Mouse (Mus musculus): ENCODE results near the gene Hyal1. TPM values are rescaled to one million over a fixed set of nuclear protein-coding genes. Genes with fewer than 3 reads are reported as not detected.

Hyal1 gene
- polyA plus RNA-seq (2015; fragmentation: Nextera tagmentation; extraction: Ambion mirVana): 8.3 and 9.1 TPM in 2 replicates

GRCm38 (mm10) chr9:107576357-107577107 is at the start of gene Hyal1:
Gene Hyal1, plus strand, starts transcription at chr9:107576927.
- peak; percentile 66 for ATAC-seq (replicated peaks; ENCODE audit: insufficient number of reproducible peaks, insufficient read depth, low FRiP score, low read depth)
- H3K4me2 ChIP-seq: peak within 1 kb of the TSS; percentile 55
- H3K27me3 ChIP-seq: no peaks in the 10 kb centered on the region
- peaks cover 51% of the 10 kb centered on the region for H3K4me1 ChIP-seq (replicated peaks)
- peak within 1 kb of the TSS; percentile 68 for H3K27ac ChIP-seq
- peak within 1 kb of the TSS; percentile 38 for H3K4me3 ChIP-seq
- peak within 1 kb of the TSS; percentile 28; the same call in 1 of the 2 replicates for H3K9ac ChIP-seq
- H3K9me3 ChIP-seq (replicated peaks): no peaks in the 10 kb centered on the region
- 25% methylated on average over 16 of the region's 16 CpGs for WGBS
- peaks cover 29% of the 10 kb centered on the region for H3K36me3 ChIP-seq

DNA sequence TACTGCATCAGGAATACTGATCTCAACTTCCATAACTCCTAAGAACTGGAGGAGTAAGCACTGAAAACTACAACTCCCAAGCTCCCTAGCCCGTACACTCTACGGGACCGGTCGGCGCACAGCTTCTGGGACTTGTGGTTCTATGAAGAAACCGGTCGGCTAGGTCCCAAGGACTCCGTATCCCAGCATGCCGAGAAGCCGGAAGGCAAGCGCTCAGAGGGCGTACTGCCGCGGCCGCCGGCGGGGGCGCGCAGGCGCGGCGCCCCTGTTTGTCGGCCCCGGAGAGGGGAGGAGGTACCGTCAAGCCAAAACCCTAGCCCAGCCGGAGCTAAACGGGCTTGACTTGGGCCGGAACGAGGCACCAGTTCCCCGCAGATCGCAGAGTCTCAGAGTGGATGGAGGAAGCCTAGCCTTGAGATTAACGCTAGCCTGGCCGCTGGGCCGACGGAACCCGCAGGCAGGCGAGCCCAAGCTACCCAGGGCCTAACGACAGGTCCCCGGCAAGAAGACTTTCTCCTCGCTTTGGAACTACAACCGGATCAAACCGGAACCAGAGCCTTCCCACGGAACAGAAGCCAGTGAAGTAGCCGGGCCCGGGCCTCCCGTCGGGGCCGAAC is 42.8 kb upstream of the Hyal1 start, which contains the start of gene Tmem115:
TSS of gene Tmem115 (plus strand) at position 155 of the 617 bp plus-strand sequence.
- Histone ChIP-seq H3K9me3 (replicated peaks) (no peaks in the 10 kb centered on the region), H3K4me2 (peak within 1 kb of the TSS; percentile 90), H3K4me1 (replicated peaks) (peaks cover 29% of the 10 kb centered on the region), H3K27me3 (no peaks in the 10 kb centered on the region), H3K9ac (peak within 1 kb of the TSS; percentile 87), H3K36me3 (peaks cover 19% of the 10 kb centered on the region), H3K27ac (peak within 1 kb of the TSS; percentile 84), H3K4me3 (peak within 1 kb of the TSS; percentile 82)
- WGBS: under 1% methylated on average over 48 of the region's 48 CpGs
- peak; percentile 99 for ATAC-seq (replicated peaks; ENCODE audit: insufficient number of reproducible peaks, insufficient read depth, low FRiP score, low read depth)

GRCm38 (mm10) chr9:107534408-107535202 is 42.1 kb upstream of the Hyal1 start:
- Histone ChIP-seq H3K9ac (peak overlapping the region; percentile 87), H3K4me2 (peak overlapping the region; percentile 90), H3K27me3 (no peaks in the 10 kb centered on the region), H3K27ac (peak overlapping the region; percentile 84), H3K36me3 (peaks cover 26% of the 10 kb centered on the region), H3K4me1 (replicated peaks) (peaks cover 29% of the 10 kb centered on the region), H3K9me3 (replicated peaks) (no peaks in the 10 kb centered on the region), H3K4me3 (peak overlapping the region; percentile 82)
- ATAC-seq (replicated peaks; ENCODE audit: insufficient number of reproducible peaks, insufficient read depth, low FRiP score, low read depth): no peak
- under 1% methylated on average over 40 of the region's 40 CpGs for WGBS

DNA sequence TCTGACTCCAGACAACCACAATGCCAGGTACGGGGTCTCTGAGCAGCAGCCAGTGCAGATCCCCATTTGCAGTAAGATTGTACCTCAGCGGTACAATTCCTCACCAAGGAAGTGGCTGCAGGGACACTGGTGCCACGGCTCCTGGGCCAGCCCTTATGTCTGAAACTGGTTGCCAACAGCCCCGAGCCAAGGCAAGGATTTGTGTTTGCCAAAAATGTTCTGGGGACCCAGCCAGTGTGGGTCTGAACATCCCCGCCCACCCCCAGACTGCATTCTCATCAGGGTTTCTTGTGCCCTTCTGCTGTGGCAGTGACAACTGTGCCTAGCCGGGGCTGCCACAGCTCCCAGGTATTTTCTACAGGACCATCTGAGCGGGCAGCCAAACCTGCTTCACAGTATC is 38.5 kb upstream of the Hyal1 start:
- no peaks in the 10 kb centered on the region for H3K9me3 ChIP-seq (replicated peaks)
- peaks cover 49% of the 10 kb centered on the region for H3K4me1 ChIP-seq (replicated peaks)

DNA sequence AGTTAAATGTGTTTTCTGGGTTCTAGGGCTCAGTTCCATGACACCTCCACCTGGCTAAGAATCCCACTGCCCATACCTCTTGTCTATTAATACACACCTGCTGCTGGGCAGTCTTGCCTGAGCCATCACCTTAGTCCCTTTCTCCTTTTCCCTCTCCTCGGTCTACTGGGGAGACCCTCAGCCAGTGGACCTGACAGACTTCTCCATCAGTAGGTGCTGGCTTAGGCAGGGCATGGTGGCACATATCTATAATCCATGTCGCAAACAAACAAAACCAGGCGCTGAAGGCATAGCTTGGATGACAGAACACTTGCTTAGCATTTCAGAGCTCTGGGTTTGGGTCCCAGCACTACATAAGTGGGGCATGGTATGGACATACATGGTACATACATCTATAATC is 38.0 kb upstream of the Hyal1 start:
- no peak overlapping the region for H3K4me2 ChIP-seq
- no peak overlapping the region for H3K4me3 ChIP-seq
- H3K27ac ChIP-seq: no peak overlapping the region
- H3K4me1 ChIP-seq (replicated peaks): peaks cover 46% of the 10 kb centered on the region
- ATAC-seq (replicated peaks; ENCODE audit: insufficient number of reproducible peaks, insufficient read depth, low FRiP score, low read depth): no peak
- H3K9me3 ChIP-seq (replicated peaks): no peaks in the 10 kb centered on the region
- H3K9ac ChIP-seq: no peak overlapping the region
- no peaks in the 10 kb centered on the region for H3K27me3 ChIP-seq
- 92% methylated on average over 3 of the region's 3 CpGs for WGBS
- peaks cover 29% of the 10 kb centered on the region for H3K36me3 ChIP-seq

More for the DNA sequence above, 38.5 kb upstream of the Hyal1 start:
- Histone ChIP-seq H3K4me2 (no peak overlapping the region), H3K27ac (no peak overlapping the region), H3K4me3 (no peak overlapping the region), H3K36me3 (peaks cover 29% of the 10 kb centered on the region), H3K9ac (no peak overlapping the region), H3K27me3 (no peaks in the 10 kb centered on the region)
- WGBS: 90% methylated on average over 7 of the region's 7 CpGs
- ATAC-seq (replicated peaks; ENCODE audit: insufficient number of reproducible peaks, insufficient read depth, low FRiP score, low read depth): no peak

DNA sequence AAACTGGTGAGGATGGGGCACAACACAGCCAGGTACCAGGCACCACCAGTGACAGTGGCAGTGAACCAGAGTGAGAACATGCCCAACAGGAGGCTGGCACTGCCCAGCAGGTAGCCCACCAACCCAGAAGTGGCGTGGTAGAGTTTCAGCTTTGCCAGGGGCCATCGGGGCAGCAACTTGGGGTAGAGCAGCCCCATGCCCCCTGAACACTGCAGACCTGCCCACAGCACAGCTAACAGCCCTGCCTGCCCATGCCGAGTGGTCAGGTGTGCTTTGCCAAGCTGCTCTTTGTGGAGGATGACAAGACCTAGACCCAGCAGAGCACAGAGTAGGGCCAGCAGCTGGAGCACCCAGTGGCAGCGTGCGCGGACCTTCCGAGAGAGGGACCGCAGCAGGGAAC is 36.8 kb upstream of the Hyal1 start:
- Histone ChIP-seq H3K4me3 (no peak overlapping the region), H3K9me3 (replicated peaks) (no peaks in the 10 kb centered on the region), H3K4me1 (replicated peaks) (peaks cover 46% of the 10 kb centered on the region), H3K27ac (no peak overlapping the region), H3K36me3 (peaks cover 37% of the 10 kb centered on the region), H3K27me3 (no peaks in the 10 kb centered on the region), H3K4me2 (no peak overlapping the region), H3K9ac (no peak overlapping the region)
- WGBS: 94% methylated on average over 8 of the region's 8 CpGs
- ATAC-seq (replicated peaks; ENCODE audit: insufficient number of reproducible peaks, insufficient read depth, low FRiP score, low read depth): no peak

DNA sequence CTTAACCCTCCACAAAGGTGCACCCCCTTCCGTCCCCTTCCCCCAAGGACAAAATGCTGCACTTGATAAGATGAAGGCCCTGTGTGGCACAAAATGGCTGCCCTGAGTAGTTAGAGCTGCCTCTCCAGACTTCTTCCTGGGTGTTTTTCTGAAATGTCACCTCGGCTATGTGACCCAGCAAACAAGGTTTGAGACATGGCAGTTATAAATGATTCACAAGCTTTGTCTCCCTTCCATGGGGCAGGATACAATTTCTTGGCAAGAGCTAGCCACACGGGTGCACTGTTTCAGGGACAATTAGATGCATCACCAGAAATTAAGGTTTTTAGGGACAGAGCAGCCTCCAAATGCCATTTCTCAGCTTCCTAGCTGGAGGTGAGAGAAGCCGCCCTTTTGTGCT is 36.3 kb upstream of the Hyal1 start:
- no peak overlapping the region for H3K4me3 ChIP-seq
- H3K36me3 ChIP-seq: peaks cover 37% of the 10 kb centered on the region
- 66% methylated on average over 4 of the region's 4 CpGs for WGBS
- H3K27ac ChIP-seq: no peak overlapping the region
- no peaks in the 10 kb centered on the region for H3K9me3 ChIP-seq (replicated peaks)
- H3K4me1 ChIP-seq (replicated peaks): peaks cover 41% of the 10 kb centered on the region
- H3K27me3 ChIP-seq: no peaks in the 10 kb centered on the region
- H3K4me2 ChIP-seq: no peak overlapping the region
- ATAC-seq (replicated peaks; ENCODE audit: insufficient number of reproducible peaks, insufficient read depth, low FRiP score, low read depth): no peak
- no peak overlapping the region for H3K9ac ChIP-seq

DNA sequence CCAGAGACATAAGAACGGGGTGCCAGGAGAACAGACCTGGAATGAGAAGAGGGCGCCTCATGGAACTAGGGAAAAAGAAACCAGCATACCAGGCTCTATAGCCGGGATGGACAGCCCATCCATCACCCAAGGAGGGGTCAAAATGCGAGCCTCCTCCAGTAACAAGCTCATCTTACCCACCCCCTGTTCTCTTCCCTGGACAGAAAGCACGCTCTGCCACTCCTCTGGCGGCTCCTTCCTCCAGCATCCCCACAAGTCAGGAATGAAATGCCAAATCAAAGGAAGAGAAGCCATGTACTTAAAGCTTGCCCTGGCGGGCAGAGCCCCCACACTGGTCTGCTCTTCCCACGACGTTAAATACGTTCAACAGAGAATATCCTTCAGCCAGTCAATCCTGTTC is 35.7 kb upstream of the Hyal1 start:
- Histone ChIP-seq H3K9ac (0 out of 2 replicates have a peak overlapping the region, but pooled peaks have one; percentile 66), H3K36me3 (peaks cover 37% of the 10 kb centered on the region), H3K9me3 (replicated peaks) (no peaks in the 10 kb centered on the region), H3K4me3 (peak overlapping the region; percentile 71), H3K4me1 (replicated peaks) (peaks cover 38% of the 10 kb centered on the region), H3K27me3 (no peaks in the 10 kb centered on the region), H3K27ac (no peak overlapping the region), H3K4me2 (peak overlapping the region; percentile 72)
- ATAC-seq (replicated peaks; ENCODE audit: insufficient number of reproducible peaks, insufficient read depth, low FRiP score, low read depth): no peak
- 31% methylated on average over 10 of the region's 10 CpGs for WGBS

GRCm38 (mm10) chr9:107541474-107542351 is 35.0 kb upstream of the Hyal1 start, which contains the start of the genes Cyb561d2 and Nprl2:
Gene Cyb561d2, minus strand, starts transcription at chr9:107542193.
Gene Nprl2, plus strand, starts transcription at chr9:107542226.
- WGBS: under 1% methylated on average over 46 of the region's 46 CpGs
- peak; percentile 88 for ATAC-seq (replicated peaks; ENCODE audit: insufficient number of reproducible peaks, insufficient read depth, low FRiP score, low read depth)
- Histone ChIP-seq H3K4me2 (peak within 1 kb of the TSS; percentile 72), H3K9me3 (replicated peaks) (no peaks in the 10 kb centered on the region), H3K36me3 (peaks cover 37% of the 10 kb centered on the region), H3K9ac (peak within 1 kb of the TSS; percentile 66), H3K27ac (peak within 1 kb of the TSS; percentile 42), H3K27me3 (no peaks in the 10 kb centered on the region), H3K4me1 (replicated peaks) (peaks cover 38% of the 10 kb centered on the region), H3K4me3 (peak within 1 kb of the TSS; percentile 71)

DNA sequence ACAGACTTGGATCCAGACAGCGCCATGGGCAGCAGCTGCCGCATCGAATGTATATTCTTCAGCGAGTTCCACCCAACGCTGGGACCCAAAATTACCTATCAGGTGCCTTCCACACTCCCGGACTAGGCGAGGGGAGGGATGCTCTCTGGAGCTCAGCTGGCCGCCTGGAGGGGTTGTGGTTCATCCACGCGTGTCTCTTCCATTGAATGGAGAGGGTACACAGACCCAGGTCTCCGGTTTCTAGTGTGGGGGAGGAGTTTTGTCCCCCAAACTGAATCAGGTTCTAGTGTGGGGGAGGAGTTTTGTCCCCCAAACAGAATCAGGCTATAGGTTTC is 34.4 kb upstream of the Hyal1 start:
- Histone ChIP-seq H3K27me3 (no peaks in the 10 kb centered on the region), H3K4me2 (peak overlapping the region; percentile 72), H3K27ac (peak overlapping the region; percentile 42), H3K4me3 (peak overlapping the region; percentile 71), H3K4me1 (replicated peaks) (peaks cover 38% of the 10 kb centered on the region), H3K9me3 (replicated peaks) (no peaks in the 10 kb centered on the region), H3K9ac (peak overlapping the region; percentile 66), H3K36me3 (peaks cover 34% of the 10 kb centered on the region)
- 0 out of 2 replicates have a peak, but pooled peaks have one; percentile 2 for ATAC-seq (replicated peaks; ENCODE audit: insufficient number of reproducible peaks, insufficient read depth, low FRiP score, low read depth)
- under 1% methylated on average over 11 of the region's 11 CpGs for WGBS
